Mouse (Mus musculus) splenic B cell, adult 2 months (primary cell): ENCODE data around the gene Fam47e.
A peak's percentile ranks its signal among the peaks of the same experiment; 100 is the strongest.

Experiments used
- DNase-seq: peaks from one replicate; pipeline ENCODE4 v3.0.0-alpha.2; 2011; ENCODE audit warnings: low read depth, low spot score
- H3K27me3 ChIP-seq: 2 replicates; pipeline ENCODE4 v1.6.1; 2012; ENCODE audit warnings: mild to moderate bottlenecking, low read length, moderate library complexity, mixed read lengths; ENCODE audit not compliant: control insufficient read depth, poor library complexity, insufficient read depth, severe bottlenecking
- H3K36me3 ChIP-seq: 2 replicates; pipeline ENCODE4 v1.6.1; 2012; ENCODE audit warnings: mild to moderate bottlenecking, low read length, moderate library complexity, mixed read lengths; ENCODE audit not compliant: control insufficient read depth, poor library complexity, insufficient read depth, severe bottlenecking

The Fam47e gene

DNA sequence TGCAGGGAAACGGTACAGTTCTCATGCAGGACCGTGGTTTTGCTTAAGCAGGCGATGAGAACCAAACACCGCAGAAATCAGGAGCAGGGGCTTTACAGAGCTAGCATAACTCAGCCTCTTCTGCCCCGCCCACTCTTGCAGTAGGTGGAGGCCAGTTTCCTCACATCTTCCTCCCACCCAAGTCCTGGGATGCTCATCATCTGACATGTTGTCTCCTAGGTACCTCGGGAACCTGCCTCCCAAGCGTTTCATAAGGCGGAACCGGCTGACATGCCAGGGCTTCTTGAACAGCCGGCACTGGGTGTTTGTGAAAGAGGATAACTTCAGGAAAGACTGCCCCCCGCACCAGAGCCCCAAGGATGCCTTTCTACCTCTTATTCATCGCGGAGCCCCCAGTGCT, 7.1 kb downstream of the Fam47e start:
- no peak for DNase-seq
- Histone ChIP-seq H3K36me3 (no peaks in the 10 kb centered on the region), H3K27me3 (no peaks in the 10 kb centered on the region)

GRCm38 (mm10) chr5:92571232-92571631, 16.4 kb downstream of the Fam47e start:
- DNase-seq: no peak
- no peaks in the 10 kb centered on the region for H3K36me3 ChIP-seq

DNA sequence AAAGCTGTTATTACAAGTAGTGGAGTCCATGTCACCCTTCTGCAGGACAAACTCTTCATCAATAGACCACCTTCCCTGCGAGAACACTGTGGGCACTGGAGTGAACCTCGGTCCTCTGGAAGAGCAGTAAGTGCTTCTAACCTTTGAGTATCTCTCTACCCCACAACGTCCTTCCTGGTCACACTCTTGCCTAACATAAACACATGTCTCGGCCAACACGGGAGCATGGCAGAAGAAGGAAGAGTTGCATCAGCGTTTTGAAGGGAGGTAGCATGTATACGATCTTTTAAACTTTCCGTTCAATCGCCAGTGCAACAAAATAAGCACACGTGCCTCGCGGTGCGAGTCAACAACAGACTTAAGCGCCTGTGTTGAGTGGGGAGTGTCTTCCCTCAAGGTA, 24.7 kb downstream of the Fam47e start:
- H3K36me3 ChIP-seq: no peaks in the 10 kb centered on the region
- no peak for DNase-seq
- no peaks in the 10 kb centered on the region for H3K27me3 ChIP-seq

More at GRCm38 (mm10) chr5:92571232-92571631, 16.4 kb downstream of the Fam47e start:
- no peaks in the 10 kb centered on the region for H3K27me3 ChIP-seq

GRCm38 (mm10) chr5:92585932-92586331, 31.1 kb downstream of the Fam47e start:
- Histone ChIP-seq H3K27me3 (no peaks in the 10 kb centered on the region), H3K36me3 (no peaks in the 10 kb centered on the region)
- DNase-seq: no peak

DNA sequence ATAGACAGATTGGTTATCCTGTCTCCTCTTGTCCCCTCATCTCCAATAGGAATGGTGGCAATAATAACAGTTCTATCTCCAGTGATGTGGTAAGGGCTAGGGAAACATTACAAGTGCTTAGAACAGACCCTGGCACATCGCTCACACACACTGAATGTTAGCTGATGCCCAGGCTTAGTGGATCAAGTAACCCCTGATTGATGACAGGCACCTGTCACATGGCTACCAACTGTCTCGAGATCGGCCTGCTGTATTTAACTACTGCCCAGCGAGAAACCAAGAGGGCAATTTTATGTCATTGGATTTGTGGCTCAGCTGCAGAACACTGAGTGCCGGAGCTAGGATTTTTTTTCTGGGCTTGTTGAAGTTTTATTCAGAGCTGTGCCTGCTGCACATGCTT, 40.2 kb downstream of the Fam47e start:
- no peaks in the 10 kb centered on the region for H3K27me3 ChIP-seq
- H3K36me3 ChIP-seq: no peaks in the 10 kb centered on the region
- DNase-seq: no peak

DNA sequence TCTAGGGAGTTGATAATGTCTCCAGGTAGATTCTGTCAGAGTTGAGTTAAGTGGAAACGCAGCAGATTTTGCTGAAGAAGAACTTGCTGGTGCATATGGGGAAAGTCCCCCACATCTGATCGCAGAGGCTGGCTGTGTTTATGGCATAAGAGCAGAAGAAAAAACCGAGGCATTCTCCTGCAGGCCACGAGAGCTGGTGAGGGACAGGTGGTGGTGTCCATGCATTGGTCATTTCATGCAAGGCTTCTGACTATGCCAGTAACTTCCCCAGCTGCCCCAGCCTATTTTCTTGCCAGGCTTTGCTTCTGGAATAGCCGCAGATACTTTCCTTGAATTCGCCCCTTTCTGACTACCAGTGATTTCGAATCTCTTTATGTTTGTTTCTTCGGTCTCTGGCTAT, 42.0 kb downstream of the Fam47e start:
- Histone ChIP-seq H3K36me3 (no peaks in the 10 kb centered on the region), H3K27me3 (no peaks in the 10 kb centered on the region)
- DNase-seq: no peak

DNA sequence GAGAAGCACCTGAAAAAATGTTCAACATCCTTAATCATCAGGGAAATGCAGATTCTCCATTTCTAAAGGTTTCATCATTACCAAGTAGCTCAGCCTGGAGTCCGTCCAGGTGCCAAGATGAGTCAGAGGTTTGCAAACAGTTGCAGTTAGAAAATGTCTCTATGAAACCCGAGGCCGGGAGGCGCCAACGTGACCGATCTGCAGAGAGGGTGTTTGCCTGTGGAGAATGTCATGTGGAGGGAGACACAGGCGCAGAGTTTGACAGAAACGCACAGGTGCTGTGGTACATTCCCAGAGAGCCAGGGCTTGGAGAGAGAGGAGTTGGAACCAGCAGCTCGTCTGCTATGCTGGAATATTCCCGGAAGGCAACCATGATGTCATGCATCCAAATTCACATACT, 44.2 kb downstream of the Fam47e start:
- Histone ChIP-seq H3K27me3 (no peaks in the 10 kb centered on the region), H3K36me3 (no peaks in the 10 kb centered on the region)
- no peak for DNase-seq

- no peaks in the 10 kb centered on the region for H3K27me3 ChIP-seq
- DNase-seq: peak; percentile 25
- no peaks in the 10 kb centered on the region for H3K36me3 ChIP-seq
Measured at GRCm38 (mm10) chr5:92602691-92603690, 48.1 kb downstream of the Fam47e start, which contains the start of gene Stbd1. Gene Stbd1 (plus strand): TSS chr5:92603041.

- Histone ChIP-seq H3K36me3 (no peaks in the 10 kb centered on the region), H3K27me3 (no peaks in the 10 kb centered on the region)
- no peak for DNase-seq
Measured at GRCm38 (mm10) chr5:92604452-92605247, 49.8 kb downstream of the Fam47e start.

DNA sequence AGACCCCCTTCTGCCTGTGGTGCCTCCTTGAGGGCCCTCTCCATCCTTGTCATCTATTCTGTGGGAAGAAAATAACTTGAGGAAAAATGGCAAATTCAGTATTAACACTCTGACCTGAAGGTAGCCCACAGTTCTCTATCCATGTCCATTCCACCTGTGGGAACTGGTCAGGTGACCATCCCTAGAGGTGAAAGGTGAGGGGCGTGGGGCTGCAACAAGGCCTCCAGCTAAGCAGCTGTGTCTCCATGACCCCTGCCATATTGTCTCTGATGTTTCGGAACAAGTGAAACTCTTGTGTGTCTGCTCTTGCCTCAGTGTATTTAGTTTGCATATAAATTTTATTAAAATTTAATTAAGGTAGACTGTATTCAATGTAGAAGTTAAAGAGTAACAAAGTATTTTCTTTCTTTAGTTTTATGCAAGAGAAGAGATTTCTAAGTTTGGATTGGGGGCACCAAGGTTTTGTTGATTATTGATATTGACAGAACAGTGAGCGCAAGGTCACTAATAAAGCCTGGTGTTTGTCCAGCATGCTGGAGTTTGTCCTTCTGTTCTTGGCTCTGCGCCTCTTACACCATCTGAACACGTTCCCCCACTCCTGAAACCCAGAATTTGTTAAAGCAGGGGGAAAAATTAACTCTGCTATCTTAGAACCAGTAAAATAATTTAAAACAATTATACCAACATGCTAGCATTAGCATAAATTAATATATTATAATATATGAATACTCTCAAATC, 52.8 kb downstream of the Fam47e start:
- Histone ChIP-seq H3K27me3 (no peaks in the 10 kb centered on the region), H3K36me3 (no peaks in the 10 kb centered on the region)
- DNase-seq: no peak

GRCm38 (mm10) chr5:92612756-92613155, 57.9 kb downstream of the Fam47e start:
- Histone ChIP-seq H3K27me3 (no peaks in the 10 kb centered on the region), H3K36me3 (no peaks in the 10 kb centered on the region)
- no peak for DNase-seq

DNA sequence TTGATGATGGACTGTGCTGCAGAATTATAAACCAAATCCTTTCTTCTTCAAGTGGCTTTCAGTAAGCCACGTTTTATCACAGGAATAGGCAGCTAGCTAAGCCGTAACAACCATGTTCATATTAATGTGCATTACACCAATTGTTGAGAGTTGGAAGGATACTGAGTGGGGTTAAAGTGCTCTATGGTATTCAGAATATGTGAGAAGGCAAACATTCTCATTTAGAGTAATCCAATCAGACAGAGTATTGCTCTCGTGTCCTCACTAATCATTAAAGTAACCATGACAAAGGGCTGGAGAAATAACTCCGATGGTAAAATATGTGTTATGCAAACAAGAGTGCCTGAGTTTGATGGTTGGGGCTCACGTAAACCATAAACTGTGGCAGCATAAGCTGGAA, 67.0 kb downstream of the Fam47e start:
- Histone ChIP-seq H3K36me3 (no peaks in the 10 kb centered on the region), H3K27me3 (no peaks in the 10 kb centered on the region)
- no peak for DNase-seq

DNA sequence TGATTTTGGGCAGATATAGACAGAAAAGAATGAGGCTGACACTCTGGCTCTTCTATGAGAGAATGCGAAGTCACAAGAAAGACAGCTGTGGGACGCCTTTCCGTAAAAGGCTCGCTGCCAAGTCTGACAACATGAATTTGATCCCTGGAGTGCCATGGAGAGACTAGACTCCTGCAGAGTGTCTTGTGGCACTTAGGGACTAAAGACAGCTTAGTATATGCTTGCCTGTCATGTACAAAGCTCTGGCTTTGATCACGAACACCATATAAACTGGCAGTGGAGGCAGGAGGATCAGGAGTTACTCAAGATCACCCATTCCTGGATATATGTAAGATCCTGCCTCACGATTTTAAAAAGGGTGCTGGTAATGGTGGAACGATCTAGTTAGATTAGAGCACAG, 73.0 kb downstream of the Fam47e start:
- Histone ChIP-seq H3K36me3 (no peaks in the 10 kb centered on the region), H3K27me3 (no peaks in the 10 kb centered on the region)
- DNase-seq: no peak

DNA sequence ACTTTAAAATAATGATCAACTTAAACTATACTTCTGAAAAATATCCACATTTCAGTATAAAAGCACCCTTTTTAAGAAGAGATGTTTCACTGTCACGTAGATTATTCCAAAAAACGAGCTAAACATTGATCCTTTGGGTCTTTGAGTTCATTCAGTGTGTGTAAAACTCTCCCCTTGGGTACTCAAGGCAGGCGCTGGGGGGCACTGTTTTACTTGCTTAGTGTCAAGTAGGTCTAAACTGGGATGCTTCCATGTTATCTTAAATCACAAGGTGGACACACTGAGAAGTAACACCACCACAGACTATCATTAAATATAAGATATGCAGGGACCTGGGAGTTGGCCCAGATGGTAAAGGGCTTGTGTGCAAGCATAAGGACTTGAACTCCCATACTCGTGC, 78.7 kb downstream of the Fam47e start:
- no peak for DNase-seq
- Histone ChIP-seq H3K36me3 (no peaks in the 10 kb centered on the region), H3K27me3 (no peaks in the 10 kb centered on the region)
